Mouse (Mus musculus) lung, postnatal 36 days (tissue): ENCODE results near the gene Cacna1a.
"Not testable (repeated sequence)": the region's sequence is repeated elsewhere in the genome, so short reads cannot be mapped to it uniquely, and the experiment has no call there.

Source experiments
- DNase-seq: peaks from one replicate; pipeline ENCODE4 v3.0.0; 2022; ENCODE audit warnings: mixed read lengths

Cacna1a gene

DNA sequence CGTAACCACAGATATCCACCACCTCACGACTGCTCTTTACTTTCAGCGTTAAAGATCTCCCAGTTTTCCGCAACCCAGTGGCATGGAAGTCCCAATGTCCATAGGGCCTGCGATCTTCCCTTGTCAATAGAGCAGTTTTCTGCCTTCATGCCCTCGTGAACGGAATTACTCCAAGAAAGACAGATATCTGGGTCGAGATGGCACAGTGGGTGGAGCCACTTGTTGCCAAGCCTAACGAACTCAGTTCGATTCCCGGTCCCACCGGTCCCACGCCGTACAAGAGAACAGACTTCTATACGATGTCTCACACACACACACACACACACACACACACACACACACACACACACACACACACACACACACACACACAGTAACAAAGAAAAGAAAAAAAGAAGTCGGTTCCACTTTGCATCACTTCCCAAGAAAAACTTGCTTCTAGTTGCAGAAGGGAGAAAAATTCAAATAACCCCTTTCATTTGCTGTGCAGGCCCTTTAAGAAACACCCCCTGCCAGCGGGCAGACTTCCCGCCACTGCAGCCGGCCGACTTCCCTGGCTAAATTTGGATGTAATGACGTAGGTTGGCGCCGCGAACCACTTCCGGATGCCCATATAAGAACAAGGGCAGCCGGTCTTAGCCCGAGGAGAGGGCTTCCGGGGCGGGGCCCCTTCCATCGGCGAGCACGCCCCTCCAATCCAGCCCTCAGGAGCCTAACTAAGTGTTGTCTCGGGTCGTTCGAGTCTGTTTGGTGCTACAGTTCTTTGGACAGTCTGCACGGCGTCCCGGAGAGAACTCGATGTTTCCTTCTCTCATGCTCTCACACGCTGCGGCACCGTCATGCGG is 275.5 kb downstream of the Cacna1a start:
- DNase-seq = peak; percentile 99

GRCm38 (mm10) chr8:84664566-84665384 is 276.5 kb downstream of the Cacna1a start:
- DNase-seq = peak; percentile 90

DNA sequence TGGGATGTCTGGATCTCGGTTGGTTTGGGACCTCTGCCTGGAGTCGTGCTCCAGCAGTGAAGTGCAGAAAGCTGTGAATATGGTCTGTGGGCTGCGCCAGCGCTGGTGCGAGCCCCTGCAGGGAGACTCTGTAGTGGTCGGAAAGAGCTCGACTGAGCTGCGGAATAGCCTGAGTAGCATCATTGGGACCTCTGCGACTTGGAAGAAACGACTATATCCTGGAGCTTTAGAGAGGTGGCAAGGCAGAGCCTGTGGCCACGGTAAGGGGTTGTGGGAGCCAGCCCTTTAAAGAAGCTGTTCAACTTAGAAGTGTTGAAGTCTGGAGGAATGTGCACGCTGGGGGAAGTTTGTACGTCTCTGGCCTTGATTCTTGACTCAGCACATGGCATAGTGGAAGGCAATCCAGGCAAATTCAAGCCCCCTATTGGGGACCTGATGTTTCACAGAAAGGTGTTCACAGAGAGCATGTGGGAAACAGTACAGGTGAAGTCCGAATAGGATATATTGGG is 277.2 kb downstream of the Cacna1a start:
- DNase-seq = no peak

GRCm38 (mm10) chr8:84668081-84668480 is 279.8 kb downstream of the Cacna1a start:
- no peak for DNase-seq

DNA sequence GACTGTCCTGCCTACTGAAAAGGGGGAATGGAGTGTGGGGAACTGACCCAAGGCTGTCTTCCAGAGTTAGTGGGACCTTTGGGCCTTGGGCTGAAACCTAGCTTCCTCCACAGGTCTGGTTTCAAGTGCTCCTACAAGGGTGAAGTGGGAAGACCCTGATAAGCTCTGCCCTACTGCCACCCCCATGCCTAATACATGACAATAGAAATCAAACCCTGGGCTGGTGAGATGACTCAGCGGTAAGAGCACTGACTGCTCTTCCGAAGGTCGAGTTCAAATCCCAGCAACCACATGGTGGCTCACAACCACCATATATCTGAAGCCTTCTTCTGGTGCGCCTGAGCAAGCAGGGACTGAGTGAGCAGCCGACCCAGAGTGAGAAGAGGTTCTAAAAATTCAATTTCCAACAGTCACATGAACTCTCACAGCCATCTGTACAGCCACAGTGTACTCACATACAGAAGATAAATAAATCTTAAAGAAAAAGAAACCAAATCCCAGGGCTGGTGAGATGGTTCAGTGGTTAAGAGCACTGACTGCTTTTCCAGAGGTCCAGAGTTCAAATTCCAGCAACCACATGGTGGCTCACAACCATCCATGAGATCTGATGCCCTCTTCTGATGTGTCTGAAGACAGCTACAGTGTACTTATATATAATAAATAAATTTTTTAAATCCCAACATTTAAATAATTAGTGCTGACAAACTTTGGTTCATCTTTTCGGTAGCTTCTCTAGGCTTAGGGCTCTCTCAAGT is 280.7 kb downstream of the Cacna1a start:
- DNase-seq = no peak

DNA sequence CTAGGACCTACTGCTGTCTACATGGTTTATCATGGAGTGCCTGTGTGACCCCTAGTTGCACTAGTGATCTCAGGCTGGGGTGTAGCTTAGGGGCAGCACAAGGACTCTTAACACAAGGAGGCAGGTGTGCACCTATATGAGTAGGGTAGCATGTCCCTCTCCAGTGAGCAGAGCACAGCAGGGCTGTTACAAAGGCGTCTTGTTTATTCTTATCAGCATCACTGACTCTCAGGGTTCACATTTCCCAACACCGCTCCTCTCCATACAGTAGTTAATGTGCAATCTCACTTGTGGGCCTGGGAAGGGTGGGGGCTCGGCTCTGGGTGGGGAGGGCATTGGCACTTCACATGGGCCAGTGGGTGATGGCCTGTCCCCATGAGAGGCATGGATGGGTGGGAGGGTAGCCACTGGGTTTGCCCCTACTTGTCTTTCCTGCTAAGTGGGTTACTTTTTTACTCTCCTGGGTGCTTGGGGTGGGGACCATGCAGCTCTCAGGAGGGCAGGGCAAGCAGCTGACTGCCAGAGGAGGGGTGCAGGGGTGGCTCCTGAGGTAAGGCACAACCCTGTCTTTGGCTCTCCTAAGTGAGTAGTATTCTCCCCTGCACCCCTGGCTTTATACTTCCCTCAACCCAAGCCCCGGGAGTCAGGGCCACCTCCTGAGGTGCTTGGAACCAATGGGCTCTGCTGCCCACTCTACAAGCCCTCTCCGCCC is 282.2 kb downstream of the Cacna1a start:
- DNase-seq = not testable (repeated sequence)

DNA sequence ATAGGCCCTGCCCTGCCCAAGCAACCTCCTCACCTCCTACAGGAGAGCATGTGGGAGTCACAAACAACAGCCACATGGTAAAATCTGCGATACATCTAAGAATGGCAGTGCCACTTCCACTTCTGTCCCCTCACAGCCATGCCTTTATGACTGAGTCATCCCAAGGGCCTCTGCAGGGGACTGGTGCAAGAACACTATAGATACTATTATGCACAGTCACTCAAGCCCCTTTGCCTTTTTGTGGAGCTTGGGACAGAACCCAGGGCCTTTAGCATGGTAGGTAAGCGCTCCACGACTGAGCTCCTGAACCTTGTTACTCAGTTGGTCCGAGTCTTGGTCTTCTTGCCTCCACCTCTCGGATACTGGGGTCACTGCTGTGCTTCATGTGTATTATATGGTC is 289.1 kb downstream of the Cacna1a start:
- no peak for DNase-seq

- DNase-seq = no peak
Observed at GRCm38 (mm10) chr8:84681476-84681875, 293.2 kb downstream of the Cacna1a start.

GRCm38 (mm10) chr8:84682257-84682656 is 294.0 kb downstream of the Cacna1a start:
- DNase-seq = no peak

GRCm38 (mm10) chr8:84684537-84684936 is 296.3 kb downstream of the Cacna1a start:
- DNase-seq = no peak

DNA sequence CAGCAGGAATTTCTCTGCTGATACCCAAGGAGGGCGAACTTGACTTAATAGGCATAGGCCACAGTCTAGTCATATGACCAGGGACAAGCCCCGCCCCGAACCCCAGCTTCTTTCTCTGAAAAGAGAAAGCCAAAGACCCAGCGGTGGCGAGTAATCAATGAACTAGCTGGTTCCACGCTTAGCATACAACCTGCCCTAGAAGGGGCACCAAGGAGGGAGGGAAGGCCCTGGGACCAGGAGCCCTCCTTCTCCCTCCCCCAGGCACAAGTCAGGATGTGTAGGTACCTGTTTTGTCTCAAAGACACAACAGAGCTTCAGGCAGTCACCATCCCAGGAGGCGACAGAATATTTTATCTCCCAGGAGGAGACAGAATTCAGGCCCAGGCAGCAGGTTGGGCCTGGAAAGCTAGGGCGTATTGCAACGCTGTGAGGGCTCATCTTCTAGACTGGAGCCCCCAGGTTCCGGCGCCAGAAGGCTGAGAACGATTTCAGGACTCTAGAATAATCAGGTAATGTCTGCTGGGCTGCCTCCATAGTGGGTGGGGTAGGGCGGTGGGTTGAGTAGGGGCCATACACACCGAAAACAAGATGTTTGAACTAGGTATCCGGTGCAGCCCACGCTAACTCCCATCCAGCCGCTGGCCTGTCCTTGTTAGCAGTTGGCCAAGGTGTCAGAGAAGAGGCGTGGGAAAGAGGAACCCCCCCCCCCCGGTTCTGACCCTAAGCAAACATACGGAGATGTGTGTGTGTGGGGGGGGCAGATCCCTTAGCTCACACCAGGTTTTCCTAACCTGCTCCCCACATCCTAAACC is 298.2 kb downstream of the Cacna1a start, which contains the start of gene Trmt1:
Gene Trmt1 (plus strand): TSS at position 117 of the 812 bp plus-strand sequence.
- DNase-seq = peak; percentile 71

DNA sequence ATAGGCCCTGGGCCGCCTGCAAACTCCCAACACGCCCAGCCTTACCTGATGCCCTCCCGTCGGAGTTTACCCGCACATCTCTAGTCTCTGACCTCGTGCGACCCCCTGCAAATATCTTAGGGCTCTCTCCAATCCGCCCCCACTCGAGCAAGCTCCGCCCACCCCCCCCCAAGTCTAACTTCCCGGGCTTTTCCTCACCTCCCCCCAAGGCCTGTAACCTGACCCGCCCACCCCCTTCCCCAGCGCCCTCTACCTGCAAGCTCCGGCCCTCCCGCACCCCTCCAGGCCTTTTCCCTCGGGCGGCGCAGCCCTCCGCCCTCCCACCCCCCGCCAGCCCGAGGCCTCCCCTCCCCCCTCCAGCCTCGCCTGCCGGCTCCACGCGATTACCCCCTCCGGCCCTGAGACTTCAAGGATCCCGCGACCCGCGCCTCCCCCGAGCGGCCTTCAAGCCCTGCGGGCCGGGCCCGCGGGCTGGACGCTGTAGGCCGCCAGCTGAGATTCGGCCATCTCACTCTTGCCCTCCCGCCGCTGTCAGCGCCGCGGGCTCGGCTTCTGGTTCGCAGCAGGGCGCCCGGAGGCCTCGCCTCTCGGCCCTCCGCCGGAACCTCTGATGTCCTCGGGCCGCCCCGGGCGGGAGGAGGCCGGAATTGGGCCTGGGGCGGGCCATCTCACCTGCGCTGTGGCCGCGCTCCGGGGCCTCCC is 298.9 kb downstream of the Cacna1a start:
- no peak for DNase-seq

- DNase-seq = peak; percentile 91
Observed at GRCm38 (mm10) chr8:84687705-84688100, 299.5 kb downstream of the Cacna1a start, which contains the start of gene Nacc1. Gene Nacc1 (minus strand): TSS chr8:84687862.

- peak; percentile 97 for DNase-seq
Observed at GRCm38 (mm10) chr8:84689091-84689915, 301.1 kb downstream of the Cacna1a start.
